Mouse (Mus musculus) erythroblast, embryonic 14.5 days (primary cell): ENCODE data around the gene Mapk6.

Experiments used
- GATA1 ChIP-seq: IDR thresholded peaks from 2 replicates; pipeline ENCODE4 v1.6.1; 2012; ENCODE audit warnings: low read length, inconsistent platforms, mixed read lengths
- TAL1 ChIP-seq: IDR thresholded peaks from 3 replicates; pipeline ENCODE4 v1.6.1; 2012; ENCODE audit warnings: low read length, inconsistent platforms, mixed read lengths

DNA sequence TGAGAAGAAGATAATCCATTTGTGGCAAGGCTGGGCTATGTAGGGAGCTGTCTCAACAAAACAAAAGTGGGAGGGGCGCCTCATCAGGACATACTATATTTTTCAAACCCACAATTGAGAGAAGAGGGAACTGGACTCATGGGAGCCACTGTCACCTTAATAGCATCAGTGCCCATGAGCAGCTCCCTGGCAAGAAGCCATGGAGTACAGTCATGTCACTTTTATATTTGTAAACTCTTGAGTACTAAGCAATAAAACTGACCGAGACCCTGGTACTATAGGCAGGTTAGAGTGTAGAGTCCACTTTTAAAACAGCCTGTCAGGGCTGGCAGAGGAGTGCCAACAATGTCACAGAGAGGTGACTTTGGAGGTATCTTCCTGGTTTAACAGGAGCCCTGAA lies 3.7 kb downstream of the Mapk6 start:
- TF ChIP-seq GATA1 (no peak), TAL1 (no peak)
